Mouse (Mus musculus) cerebellum, postnatal 10 days (tissue): ENCODE results near the gene Fam163b.

Experiments
- DNase-seq, 2 experiments: peaks; one replicate each; pipeline ENCODE4 v3.0.0; 2021; ENCODE audit warnings: mixed read lengths in 2 of 2

The Fam163b gene

GRCm38 (mm10) chr2:27128990-27129389 lies 13.3 kb downstream of the Fam163b start:
- DNase-seq, result no peak

GRCm38 (mm10) chr2:27126496-27126895 lies 15.8 kb downstream of the Fam163b start:
- no peak for DNase-seq

DNA sequence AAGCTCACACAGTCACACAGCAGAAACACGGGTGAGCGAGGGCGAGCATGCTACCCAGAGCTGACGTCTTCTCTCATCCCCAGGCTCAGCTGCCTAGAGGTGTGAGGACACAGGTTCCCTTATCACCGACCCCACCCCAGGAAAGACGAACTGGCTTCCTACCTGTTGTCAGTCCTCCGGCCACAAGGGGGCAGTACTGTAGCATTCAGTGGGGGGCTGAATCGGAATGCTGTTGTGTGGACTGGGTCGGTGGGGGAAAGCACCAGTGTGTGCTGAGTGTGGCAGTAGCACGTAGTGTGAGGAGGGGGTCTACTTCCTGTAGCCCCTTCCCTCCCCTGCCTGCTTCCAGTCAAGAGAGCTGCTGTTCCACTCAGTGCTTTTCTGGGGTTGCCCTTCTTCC lies 16.3 kb downstream of the Fam163b start:
- peak; percentile 56 to 71 for DNase-seq

DNA sequence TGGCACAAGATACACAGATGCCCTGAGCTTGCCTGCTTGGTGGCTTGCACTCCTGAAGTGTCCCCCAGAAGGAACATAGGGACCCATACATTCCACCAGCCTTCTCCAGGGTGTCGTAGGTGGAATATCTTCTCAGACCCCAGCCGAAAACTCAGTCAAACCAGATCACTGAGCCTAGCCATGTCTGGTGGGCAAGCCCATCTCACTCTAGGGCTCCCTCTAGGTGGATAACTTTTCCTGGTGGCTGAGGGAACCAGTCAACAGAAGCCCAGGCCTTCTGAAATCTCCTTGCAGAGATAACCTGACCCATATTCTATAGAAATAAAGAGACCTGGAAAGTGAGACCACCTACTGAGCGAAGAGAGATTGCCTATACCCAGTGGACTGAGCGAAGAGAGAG lies 19.2 kb downstream of the Fam163b start:
- no peak for DNase-seq

GRCm38 (mm10) chr2:27122578-27122977 lies 19.7 kb downstream of the Fam163b start:
- no peak for DNase-seq

GRCm38 (mm10) chr2:27121626-27122355 lies 20.5 kb downstream of the Fam163b start:
- DNase-seq, result peak; percentile 70 to 86

DNA sequence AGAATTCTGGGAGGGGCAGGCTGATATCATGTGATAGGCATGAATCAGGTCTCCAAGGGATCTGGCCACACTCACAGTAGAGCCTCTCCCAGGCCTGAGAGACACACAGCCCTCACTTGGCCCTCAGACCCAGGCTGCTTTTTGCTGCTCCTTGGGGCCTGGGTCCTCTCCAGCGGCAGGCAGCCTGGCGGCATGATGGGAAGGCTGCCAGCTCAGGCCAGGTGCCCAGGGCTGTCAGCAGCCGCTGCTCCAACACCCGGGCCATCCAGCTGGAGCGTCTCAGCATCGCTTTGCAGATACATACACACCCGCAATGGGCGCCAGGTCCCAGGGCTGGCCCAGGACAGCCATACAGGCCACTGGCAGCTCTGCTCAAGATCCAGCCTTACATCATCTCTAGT lies 22.1 kb downstream of the Fam163b start:
- DNase-seq, result peak; percentile 78 to 86

DNA sequence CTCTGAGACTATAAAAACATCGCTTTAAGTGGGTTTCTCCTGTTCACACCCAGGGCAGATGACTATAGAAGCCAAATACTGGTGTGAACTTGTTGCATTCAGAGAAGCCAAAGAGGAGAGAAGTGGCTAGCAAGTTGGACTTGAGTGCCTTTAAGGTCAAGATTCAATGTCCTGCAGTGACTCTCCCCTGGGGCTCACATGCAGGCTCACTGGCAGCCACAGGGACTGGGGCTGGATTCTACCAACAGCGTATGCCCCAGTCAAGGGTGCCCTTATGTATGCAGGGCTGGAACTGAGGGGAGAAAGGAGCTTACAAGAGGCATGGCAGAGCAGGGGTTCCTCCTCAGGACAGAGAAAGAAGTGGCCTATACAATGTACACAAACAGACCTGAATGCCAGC lies 22.5 kb downstream of the Fam163b start:
- DNase-seq, result no peak

DNA sequence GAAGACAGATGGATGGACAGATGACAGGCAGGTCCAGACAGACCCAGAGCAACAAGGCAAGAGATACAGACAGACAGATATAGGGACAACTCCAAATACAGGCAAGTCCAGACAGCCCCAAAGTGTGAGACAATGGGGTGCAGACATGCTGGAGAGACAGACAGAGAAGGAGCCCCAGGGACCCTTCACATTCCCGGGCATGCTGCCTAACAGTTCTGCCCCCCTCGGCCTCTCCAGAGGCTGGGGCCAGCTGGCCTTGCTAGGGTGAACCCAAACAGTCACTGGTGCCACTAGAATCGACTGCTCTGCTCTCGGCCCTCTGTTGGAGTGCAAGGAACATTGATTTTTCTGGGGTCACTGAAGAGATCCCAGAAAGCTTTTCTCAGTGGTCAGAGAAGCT lies 23.8 kb downstream of the Fam163b start:
- peak in 1 of 2 experiments; percentile 26 for DNase-seq

- no peak for DNase-seq
These were observed 28.1 kb downstream of the Fam163b start for GRCm38 (mm10) chr2:27114169-27114568.

GRCm38 (mm10) chr2:27112585-27112984 lies 29.7 kb downstream of the Fam163b start:
- peak in 1 of 2 experiments; percentile 27 for DNase-seq

DNA sequence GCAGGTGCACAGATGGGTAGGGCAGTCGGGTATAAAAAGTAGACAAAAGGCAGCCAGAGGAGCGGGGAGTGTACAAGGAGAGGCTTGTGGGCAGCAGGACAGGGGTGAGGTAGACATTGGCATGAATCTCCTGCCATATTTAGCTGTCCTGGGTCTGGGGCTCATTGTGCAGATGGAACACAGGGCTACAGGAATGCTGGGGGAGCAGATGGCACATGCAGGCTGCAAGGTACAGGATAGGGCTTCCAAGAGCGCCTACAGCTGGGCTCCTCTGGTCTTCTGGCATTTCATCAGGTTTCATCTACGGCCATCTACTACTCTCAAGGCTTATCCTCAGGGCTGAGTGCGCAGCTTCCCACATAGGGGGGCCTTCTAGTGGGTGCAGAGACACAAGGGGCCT lies 33.2 kb downstream of the Fam163b start:
- DNase-seq, result peak; percentile 75 to 82

GRCm38 (mm10) chr2:27108144-27108543 lies 34.1 kb downstream of the Fam163b start:
- DNase-seq, result peak; percentile 66 to 75

DNA sequence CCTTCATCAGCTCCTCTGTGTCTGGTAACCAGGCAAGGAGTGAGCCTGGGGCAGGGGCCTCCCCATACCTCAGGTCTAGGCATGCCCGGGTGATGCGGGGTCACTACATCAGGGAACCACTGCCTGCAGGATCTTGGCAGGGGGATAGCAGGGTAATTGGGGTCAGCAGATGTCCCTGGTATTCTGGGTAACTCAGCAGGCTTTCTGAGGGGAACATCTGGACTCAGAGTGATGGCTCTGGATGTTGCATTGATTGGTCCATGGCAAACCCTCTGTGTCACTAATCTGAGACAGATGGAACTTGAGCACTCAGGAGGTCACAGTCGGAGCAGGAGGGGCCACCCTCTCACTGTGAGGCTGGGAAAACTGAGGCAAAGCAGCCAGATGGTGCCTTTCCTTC lies 35.5 kb downstream of the Fam163b start:
- DNase-seq, result peak in 1 of 2 experiments; percentile 42

- DNase-seq, result no peak
These were observed 38.7 kb downstream of the Fam163b start for GRCm38 (mm10) chr2:27103554-27103953.

GRCm38 (mm10) chr2:27097776-27098175 lies 44.5 kb downstream of the Fam163b start:
- peak; percentile 70 to 74 for DNase-seq

- DNase-seq, result no peak
These were observed 45.0 kb downstream of the Fam163b start for GRCm38 (mm10) chr2:27097241-27097656.

DNA sequence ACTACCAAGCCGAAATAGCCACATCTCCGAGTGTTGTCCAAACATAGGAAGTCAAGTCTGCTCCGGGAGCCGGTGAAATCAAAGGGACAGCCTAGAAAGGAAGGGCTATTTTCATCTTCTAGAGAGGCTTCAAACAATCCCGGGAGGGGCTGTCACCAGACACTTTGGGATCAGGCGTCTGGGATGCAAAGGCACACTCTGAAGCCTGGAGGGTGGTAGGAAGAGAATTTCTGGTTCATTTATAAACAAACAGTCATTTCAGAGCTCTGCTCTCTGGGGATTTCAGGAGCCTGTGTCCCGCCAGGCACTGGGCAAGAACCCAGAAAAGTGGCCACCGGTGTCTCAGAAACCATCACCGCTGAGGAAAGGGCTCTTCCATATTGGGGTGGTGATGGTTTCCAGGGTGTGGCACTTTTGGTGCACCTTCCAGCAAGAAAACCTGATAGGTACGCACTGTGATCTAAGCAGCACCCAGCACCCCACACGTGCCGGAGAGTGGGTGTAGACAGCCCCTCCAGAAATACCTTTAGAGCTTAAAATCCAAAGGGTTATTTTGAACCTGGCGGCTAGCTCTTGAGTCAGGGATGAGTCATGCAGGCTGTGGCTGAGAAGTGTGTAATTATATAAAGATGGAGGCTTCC lies 45.8 kb downstream of the Fam163b start:
- no peak for DNase-seq

DNA sequence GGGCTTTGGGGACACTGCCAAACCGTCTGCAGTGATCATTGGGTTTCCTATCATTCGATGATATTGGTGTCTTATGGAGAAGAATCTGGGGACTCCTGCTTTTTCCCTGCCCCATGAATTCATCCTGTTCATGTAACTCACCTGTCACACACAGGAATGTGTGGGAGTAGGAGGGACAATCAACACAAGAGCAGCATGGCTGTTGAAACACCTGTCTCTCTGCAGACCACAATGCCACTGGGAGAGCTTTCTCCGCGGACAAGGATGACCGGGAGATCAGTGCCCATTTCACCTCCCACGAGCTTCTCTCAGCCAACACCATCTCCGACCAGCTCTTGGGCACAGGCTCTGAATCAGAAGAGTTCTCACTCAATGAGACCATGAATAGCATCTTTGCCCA lies 47.1 kb downstream of the Fam163b start:
- no peak for DNase-seq

- DNase-seq, result peak in 1 of 2 experiments; percentile 11
These were observed 53.1 kb downstream of the Fam163b start for GRCm38 (mm10) chr2:27089238-27089637.

DNA sequence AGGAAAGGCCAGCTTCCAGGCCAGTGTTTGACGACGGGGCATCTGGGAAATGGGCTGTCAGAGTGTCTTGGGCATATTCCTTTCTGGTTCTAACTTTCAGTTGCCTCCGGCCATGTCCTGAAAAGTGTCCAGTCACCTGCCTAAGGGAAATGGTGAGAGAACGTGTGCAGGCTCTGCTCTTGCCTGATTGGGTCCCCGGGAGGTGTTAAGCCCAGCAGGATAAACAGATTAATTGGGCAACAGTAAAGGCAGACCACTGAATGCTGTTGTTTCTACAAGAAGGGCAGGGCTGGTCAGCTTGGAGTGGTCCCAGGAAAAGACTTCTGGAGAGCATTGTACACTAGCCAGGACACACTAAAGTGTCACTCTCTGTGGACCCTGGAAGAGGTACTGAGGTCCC lies 53.6 kb downstream of the Fam163b start:
- peak in 1 of 2 experiments; percentile 2 for DNase-seq

DNA sequence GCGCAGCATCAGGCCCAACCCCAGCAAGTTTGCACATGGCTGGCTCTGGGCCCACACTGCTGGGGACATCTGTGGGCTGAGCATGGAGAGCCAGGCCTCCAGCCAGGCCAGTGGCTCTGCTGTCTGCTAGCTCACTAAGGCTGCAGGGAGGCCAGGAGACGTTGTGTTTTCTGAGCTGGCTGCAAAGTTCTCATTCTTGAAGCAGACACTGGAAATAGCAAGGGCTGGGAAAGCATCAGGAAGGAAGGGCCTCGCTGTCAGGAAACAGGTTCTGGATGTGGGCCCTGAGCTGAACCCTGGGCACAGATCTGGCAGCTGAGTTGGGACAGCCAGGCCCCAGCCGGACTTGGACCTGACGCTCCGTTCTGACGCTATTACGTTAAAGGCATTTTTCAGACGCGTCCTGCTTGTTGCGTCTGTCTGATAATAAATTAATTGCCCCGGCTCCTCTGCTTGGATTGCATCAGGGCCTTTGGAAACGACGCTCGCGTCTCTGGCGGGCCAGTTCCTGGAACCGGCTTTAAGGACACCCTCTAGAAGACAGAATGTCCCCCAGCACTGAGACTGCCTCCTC lies 54.1 kb downstream of the Fam163b start:
- DNase-seq, result peak; percentile 66 to 78

DNA sequence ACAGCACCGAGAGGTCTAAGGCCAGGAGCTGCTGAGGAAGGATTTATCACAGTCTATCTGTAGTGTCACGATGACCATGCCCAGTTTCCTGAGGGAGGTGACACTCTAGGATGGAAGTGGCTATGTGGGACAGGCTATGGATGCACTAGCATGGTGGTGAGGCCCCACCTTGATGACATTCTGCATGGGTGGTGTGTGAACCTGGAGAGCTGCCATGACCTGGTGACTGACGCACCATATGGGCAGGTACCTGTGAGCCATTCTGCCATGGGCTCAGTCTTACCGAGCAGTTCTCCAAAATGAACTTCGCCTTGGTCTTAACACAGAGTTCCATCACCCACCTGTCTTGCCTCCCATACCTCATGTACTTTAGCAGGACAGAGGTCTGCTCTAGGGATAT lies 54.7 kb downstream of the Fam163b start:
- peak in 1 of 2 experiments; percentile 33 for DNase-seq

DNA sequence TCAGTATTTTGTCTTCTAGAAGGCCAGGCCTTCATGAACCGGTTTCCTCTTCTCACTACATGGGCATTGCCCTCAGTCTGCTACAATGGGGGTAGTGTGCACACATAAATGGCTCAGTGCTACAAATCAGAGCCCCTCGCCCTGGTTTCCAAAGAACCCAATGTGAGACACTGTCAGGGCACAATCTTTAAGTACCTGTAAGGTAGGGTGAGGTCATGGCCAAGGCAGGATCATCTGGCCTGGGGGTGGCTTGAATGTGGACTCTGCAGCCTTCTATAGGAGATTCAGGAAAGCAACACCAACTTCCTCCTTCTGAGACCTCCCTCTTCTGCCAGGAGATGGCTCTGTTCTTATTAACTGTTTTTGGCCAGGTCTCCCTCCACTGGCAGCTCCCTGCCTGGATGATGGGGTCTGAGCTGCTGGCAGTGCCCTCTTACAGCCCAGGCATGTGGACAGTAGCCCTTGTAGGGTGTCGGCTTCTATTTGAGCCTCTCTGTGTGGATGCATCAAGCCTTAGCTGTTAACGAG lies 55.7 kb downstream of the Fam163b start:
- DNase-seq, result peak in 1 of 2 experiments; percentile 40
